Mouse (Mus musculus) neural tube, embryonic 14.5 days (tissue): ENCODE measurements around the gene Gria1. TPM values are rescaled to one million over a fixed set of nuclear protein-coding genes. Genes with fewer than 3 reads are reported as not detected.
A peak's percentile ranks its signal among the peaks of the same experiment; 100 is the strongest.

Experiments used
- ATAC-seq: fragments of 200-750 bp; cut with Nextera tagmentation; 2 replicates; pipeline ENCODE4 v1.8.0; 2017; ENCODE audit warnings: low read depth, mild to moderate bottlenecking, moderate TSS enrichment, moderate library complexity
- H3K27ac ChIP-seq: fragments of 300-500 bp; sonication (generic); 2 replicates; pipeline ENCODE4 v1.5.1; 2014; ENCODE audit warnings: low read depth, mild to moderate bottlenecking, control low read depth, low read length, moderate library complexity, mixed read lengths
- H3K27me3 ChIP-seq: fragments of 300-500 bp; sonication (generic); 2 replicates; pipeline ENCODE4 v1.6.1; 2014; ENCODE audit warnings: low read length; ENCODE audit not compliant: control insufficient read depth, insufficient read depth
- H3K36me3 ChIP-seq: fragments of 300-500 bp; sonication (generic); 2 replicates; pipeline ENCODE4 v1.6.1; 2014; ENCODE audit warnings: low read length, mixed read lengths; ENCODE audit not compliant: control insufficient read depth, insufficient read depth
- H3K4me1 ChIP-seq: fragments of 300-500 bp; sonication (generic); 2 replicates; pipeline ENCODE4 v1.6.1; 2014; ENCODE audit warnings: low read length; ENCODE audit not compliant: control insufficient read depth, insufficient read depth
- H3K4me2 ChIP-seq: fragments of 300-500 bp; sonication (generic); 2 replicates; pipeline ENCODE4 v1.6.1; 2014; ENCODE audit warnings: mild to moderate bottlenecking, low read depth, low read length, control low read depth
- H3K4me3 ChIP-seq: fragments of 300-500 bp; sonication (generic); 2 replicates; pipeline ENCODE4 v1.5.1; 2014; ENCODE audit warnings: low read depth, low read length, control low read depth, mixed read lengths
- H3K9ac ChIP-seq: fragments of 300-500 bp; sonication (generic); replicated peaks from 2 replicates; pipeline ENCODE4 v1.6.1; 2014; ENCODE audit warnings: low read depth, mild to moderate bottlenecking, control low read depth, low read length, mixed read lengths
- H3K9me3 ChIP-seq: fragments of 300-500 bp; sonication (generic); 2 replicates; pipeline ENCODE4 v1.6.1; 2016; ENCODE audit warnings: low read length; ENCODE audit not compliant: control insufficient read depth
- WGBS: fragments of 180-500 bp; shearing (Covaris S2); extraction: QIAGEN DNeasy Blood & Tissue Kit; methylation state at CpG from one replicate; pipeline ENCODE4 v1.1.7; 2014; 5-methylcytosine and 5-hydroxymethylcytosine counted together
- polyA plus RNA-seq: library from polyadenylated mRNA; unstranded; fragments of >200 nt; fragmentation: Nextera tagmentation; extraction: Ambion mirVana; gene quantifications from 2 replicates; pipeline ENCODE4 v1.2.1, GENCODE M21; 2014

Gene Gria1
- polyA plus RNA-seq, 1 experiment from 2014 or later, result 59.1 TPM

GRCm38 (mm10) chr11:57250129-57250528 lies 238.9 kb downstream of the Gria1 start:
- H3K27ac ChIP-seq, result no peak overlapping the region
- H3K27me3 ChIP-seq, result no peaks in the 10 kb centered on the region
- H3K9ac ChIP-seq, result no peak overlapping the region
- H3K4me2 ChIP-seq, result no peak overlapping the region
- no peak overlapping the region for H3K4me3 ChIP-seq
- H3K36me3 ChIP-seq, result no peaks in the 10 kb centered on the region
- 43% methylated on average over 7 of the region's 7 CpGs for WGBS
- H3K4me1 ChIP-seq, result peaks cover 6% of the 10 kb centered on the region; the same call in 1 of the 2 replicates
- no peak; the same call in 1 of the 2 replicates for ATAC-seq
- no peaks in the 10 kb centered on the region for H3K9me3 ChIP-seq

GRCm38 (mm10) chr11:57271687-57272086 lies 260.5 kb downstream of the Gria1 start:
- WGBS, result 92% methylated on average over 8 of the region's 8 CpGs
- no peaks in the 10 kb centered on the region for H3K4me1 ChIP-seq
- H3K4me3 ChIP-seq, result no peak overlapping the region
- no peak for ATAC-seq
- H3K36me3 ChIP-seq, result no peaks in the 10 kb centered on the region
- H3K9ac ChIP-seq, result no peak overlapping the region
- no peak overlapping the region for H3K4me2 ChIP-seq
- no peaks in the 10 kb centered on the region for H3K27me3 ChIP-seq
- no peak overlapping the region for H3K27ac ChIP-seq
- H3K9me3 ChIP-seq, result no peaks in the 10 kb centered on the region

- ATAC-seq, result no peak
- Histone ChIP-seq H3K4me2 (no peak overlapping the region), H3K27ac (no peak overlapping the region), H3K4me3 (no peak overlapping the region), H3K9ac (no peak overlapping the region), H3K4me1 (no peaks in the 10 kb centered on the region), H3K27me3 (no peaks in the 10 kb centered on the region), H3K9me3 (no peaks in the 10 kb centered on the region), H3K36me3 (no peaks in the 10 kb centered on the region)
- 99% methylated on average over 4 of the region's 4 CpGs for WGBS
Observed at GRCm38 (mm10) chr11:57274687-57275086, 263.5 kb downstream of the Gria1 start.

GRCm38 (mm10) chr11:57278056-57278455 lies 266.9 kb downstream of the Gria1 start:
- Histone ChIP-seq H3K27ac (no peak overlapping the region), H3K9me3 (no peaks in the 10 kb centered on the region), H3K27me3 (no peaks in the 10 kb centered on the region), H3K4me2 (no peak overlapping the region), H3K36me3 (no peaks in the 10 kb centered on the region), H3K4me3 (no peak overlapping the region), H3K9ac (no peak overlapping the region), H3K4me1 (no peaks in the 10 kb centered on the region)
- no peak for ATAC-seq
- WGBS, result 57% methylated on average over 10 of the region's 10 CpGs

- no peak for ATAC-seq
- no peak overlapping the region for H3K9ac ChIP-seq
- H3K9me3 ChIP-seq, result no peaks in the 10 kb centered on the region
- H3K27ac ChIP-seq, result no peak overlapping the region
- H3K36me3 ChIP-seq, result no peaks in the 10 kb centered on the region
- WGBS, result 78% methylated on average over 2 of the region's 2 CpGs
- no peak overlapping the region for H3K4me3 ChIP-seq
- H3K4me1 ChIP-seq, result no peaks in the 10 kb centered on the region
- H3K27me3 ChIP-seq, result no peaks in the 10 kb centered on the region
- no peak overlapping the region for H3K4me2 ChIP-seq
Observed at GRCm38 (mm10) chr11:57286119-57286518, 274.9 kb downstream of the Gria1 start.

GRCm38 (mm10) chr11:57297376-57297775 lies 286.2 kb downstream of the Gria1 start:
- Histone ChIP-seq H3K36me3 (no peaks in the 10 kb centered on the region; the same call in 1 of the 2 replicates), H3K27ac (no peak overlapping the region), H3K27me3 (no peaks in the 10 kb centered on the region), H3K9ac (no peak overlapping the region), H3K4me1 (peaks cover 8% of the 10 kb centered on the region), H3K4me2 (no peak overlapping the region), H3K4me3 (no peak overlapping the region), H3K9me3 (no peaks in the 10 kb centered on the region)
- no peak for ATAC-seq
- 89% methylated on average over 8 of the region's 8 CpGs for WGBS

GRCm38 (mm10) chr11:57298263-57298662 lies 287.1 kb downstream of the Gria1 start:
- ATAC-seq, result peak; percentile 79; the same call in 1 of the 2 replicates
- Histone ChIP-seq H3K4me1 (peaks cover 8% of the 10 kb centered on the region), H3K9me3 (no peaks in the 10 kb centered on the region), H3K4me3 (no peak overlapping the region), H3K9ac (no peak overlapping the region), H3K36me3 (no peaks in the 10 kb centered on the region), H3K27me3 (no peaks in the 10 kb centered on the region), H3K4me2 (no peak overlapping the region), H3K27ac (peak overlapping the region; percentile 18; the same call in 1 of the 2 replicates)
- 13% methylated on average over 2 of the region's 2 CpGs for WGBS

GRCm38 (mm10) chr11:57298665-57299064 lies 287.5 kb downstream of the Gria1 start:
- Histone ChIP-seq H3K4me3 (no peak overlapping the region), H3K4me1 (peaks cover 8% of the 10 kb centered on the region), H3K9me3 (no peaks in the 10 kb centered on the region), H3K9ac (no peak overlapping the region), H3K4me2 (no peak overlapping the region), H3K36me3 (no peaks in the 10 kb centered on the region), H3K27me3 (no peaks in the 10 kb centered on the region), H3K27ac (no peak overlapping the region)
- ATAC-seq, result no peak

GRCm38 (mm10) chr11:57303602-57304001 lies 292.4 kb downstream of the Gria1 start:
- no peak for ATAC-seq
- Histone ChIP-seq H3K27me3 (no peaks in the 10 kb centered on the region), H3K9ac (no peak overlapping the region), H3K36me3 (no peaks in the 10 kb centered on the region), H3K4me2 (no peak overlapping the region), H3K27ac (no peak overlapping the region), H3K4me3 (no peak overlapping the region), H3K4me1 (no peaks in the 10 kb centered on the region), H3K9me3 (no peaks in the 10 kb centered on the region)
- 100% methylated on average over 1 of the region's 1 CpGs for WGBS

- H3K4me1 ChIP-seq, result no peaks in the 10 kb centered on the region
- no peaks in the 10 kb centered on the region for H3K36me3 ChIP-seq
- H3K4me3 ChIP-seq, result no peak overlapping the region
- no peaks in the 10 kb centered on the region for H3K9me3 ChIP-seq
- 68% methylated on average over 2 of the region's 2 CpGs for WGBS
- no peak overlapping the region for H3K4me2 ChIP-seq
- ATAC-seq, result no peak
- no peak overlapping the region for H3K27ac ChIP-seq
- no peaks in the 10 kb centered on the region for H3K27me3 ChIP-seq
- no peak overlapping the region for H3K9ac ChIP-seq
Observed at GRCm38 (mm10) chr11:57306116-57306515, 294.9 kb downstream of the Gria1 start.
